Mouse (Mus musculus) bone marrow macrophage, adult 2 months (primary cell): ENCODE measurements around the gene Pigo.

ENCODE experiments used
- CTCF ChIP-seq: IDR thresholded peaks from 2 replicates; pipeline ENCODE4 v1.5.1; 2012; ENCODE audit warnings: low read depth, mild to moderate bottlenecking, low read length, moderate library complexity
- POLR2A ChIP-seq: IDR thresholded peaks from 2 replicates; pipeline ENCODE4 v1.6.1; 2012; ENCODE audit warnings: mild to moderate bottlenecking, low read depth, low read length, borderline replicate concordance

DNA sequence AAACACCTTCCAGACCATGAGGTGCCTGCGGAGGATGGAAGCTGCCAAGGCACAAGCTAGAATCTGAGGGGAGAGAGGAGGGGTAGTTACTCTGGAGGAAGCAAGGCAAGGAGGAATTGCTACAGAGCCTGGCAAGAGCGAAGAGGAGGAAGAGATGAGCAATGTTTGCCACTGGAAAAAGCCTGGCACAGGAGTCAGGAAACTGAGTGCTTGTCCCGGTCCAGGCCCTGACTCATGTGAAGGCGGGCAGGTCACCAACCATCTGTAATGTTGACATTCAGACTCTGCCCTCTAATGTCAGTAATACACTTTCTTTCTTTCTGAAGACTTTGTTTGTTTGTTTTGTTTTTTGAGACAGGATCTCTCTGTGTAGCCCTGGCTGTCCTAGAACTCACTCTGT, 7.5 kb downstream of the Pigo start:
- TF ChIP-seq CTCF (no peak), POLR2A (no peak)
